Mouse (Mus musculus) cerebral cortex, adult 2 months (tissue): Measurements from ENCODE around the gene Cbl.

Experiments
- WGBS: fragments of 180-500 bp; shearing (Covaris S2); methylation state at CpG from one replicate; pipeline ENCODE4 v1.1.7; 2018; 5-methylcytosine and 5-hydroxymethylcytosine counted together

Gene Cbl

GRCm38 (mm10) chr9:44129633-44130032 lies 104.2 kb downstream of the Cbl start:
- 28% methylated on average over 9 of the region's 9 CpGs for WGBS

- WGBS, result 58% methylated on average over 3 of the region's 3 CpGs
Observed at GRCm38 (mm10) chr9:44127351-44127801, 106.5 kb downstream of the Cbl start.

DNA sequence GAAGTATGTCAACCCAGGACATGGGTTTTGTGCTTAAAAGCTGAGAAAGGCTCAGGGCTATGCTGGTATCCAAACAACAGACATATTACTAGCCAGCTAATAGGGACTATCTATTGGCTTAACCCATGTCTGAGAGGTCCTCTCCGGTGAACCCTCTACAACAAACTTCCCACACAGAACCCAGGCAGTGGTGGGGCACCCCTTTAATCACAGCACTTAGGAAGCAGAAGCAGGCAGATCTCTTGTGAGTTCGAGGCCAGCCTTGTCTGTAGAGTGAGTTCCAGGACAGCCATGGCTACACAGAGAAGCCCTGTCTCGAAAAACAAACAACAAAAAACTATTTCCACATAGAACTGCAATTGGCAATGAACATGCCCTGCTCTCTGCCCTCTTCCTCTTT lies 107.1 kb downstream of the Cbl start:
- WGBS, result 80% methylated on average over 3 of the region's 3 CpGs

DNA sequence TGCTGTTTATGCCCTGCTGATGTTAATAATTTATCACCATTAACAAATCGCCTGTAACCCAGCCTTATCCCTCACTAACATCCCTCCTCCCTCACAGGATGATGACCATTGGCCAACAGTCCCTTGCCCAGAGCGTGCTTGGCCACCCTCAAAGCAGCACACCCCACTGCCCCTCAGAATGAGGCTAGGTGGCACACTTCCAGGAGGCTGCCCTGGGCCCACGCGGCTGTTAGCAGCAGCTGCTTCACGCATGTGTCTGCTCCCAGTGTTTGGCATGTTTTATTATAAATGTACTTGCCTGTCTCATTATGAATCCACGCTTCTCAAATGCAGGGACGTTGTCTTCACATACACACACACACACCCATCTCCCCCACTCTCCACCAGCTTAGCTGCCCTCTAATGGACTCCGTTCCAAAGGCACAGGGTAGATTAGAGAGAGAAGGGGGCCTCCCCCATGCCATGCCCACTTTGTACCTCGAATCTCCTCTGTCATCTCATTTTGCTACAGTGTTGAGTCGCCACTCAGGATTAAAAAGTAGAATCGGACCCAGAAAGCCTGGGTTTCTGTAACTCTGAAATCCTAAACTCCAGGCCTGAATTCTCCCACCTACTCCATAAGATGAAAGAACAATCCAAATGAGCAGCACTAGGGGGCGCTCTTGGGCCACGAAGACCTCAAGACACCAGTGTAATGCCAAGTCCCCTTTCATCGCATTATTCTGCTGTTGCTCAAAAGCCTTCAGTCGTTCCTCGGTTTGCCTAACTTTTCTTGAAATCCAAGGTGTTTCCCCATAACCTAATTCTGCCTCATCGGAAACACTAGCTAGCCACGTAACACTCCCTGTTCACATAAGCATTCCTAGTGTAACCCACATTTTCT lies 108.1 kb downstream of the Cbl start:
- WGBS, result 22% methylated on average over 18 of the region's 18 CpGs

- WGBS, result 70% methylated on average over 5 of the region's 5 CpGs
Observed at GRCm38 (mm10) chr9:44125026-44125425, 108.8 kb downstream of the Cbl start.

GRCm38 (mm10) chr9:44124317-44124716 lies 109.5 kb downstream of the Cbl start:
- 75% methylated on average over 6 of the region's 6 CpGs for WGBS

GRCm38 (mm10) chr9:44119948-44120465 lies 113.8 kb downstream of the Cbl start:
- 59% methylated on average over 8 of the region's 8 CpGs for WGBS

DNA sequence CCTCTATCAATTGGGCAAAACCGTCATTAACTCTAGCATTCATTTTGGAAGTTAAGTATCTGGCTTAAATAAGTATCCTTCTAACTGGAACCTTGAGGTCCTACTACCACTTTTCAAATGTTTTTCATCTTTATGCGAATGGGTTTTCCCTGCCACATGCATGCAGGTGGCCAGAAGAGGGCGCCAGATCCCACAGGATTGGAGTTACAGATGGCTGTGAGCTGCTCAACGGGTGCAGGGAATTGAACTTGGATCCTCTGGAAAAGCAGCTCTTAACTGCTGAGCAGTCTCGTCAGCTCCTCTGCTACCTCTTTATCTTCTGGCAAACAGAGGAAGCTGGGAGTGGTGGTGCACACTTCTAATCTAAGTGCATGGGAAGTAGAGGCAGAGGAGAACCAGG lies 114.8 kb downstream of the Cbl start:
- WGBS, result 61% methylated on average over 5 of the region's 5 CpGs

DNA sequence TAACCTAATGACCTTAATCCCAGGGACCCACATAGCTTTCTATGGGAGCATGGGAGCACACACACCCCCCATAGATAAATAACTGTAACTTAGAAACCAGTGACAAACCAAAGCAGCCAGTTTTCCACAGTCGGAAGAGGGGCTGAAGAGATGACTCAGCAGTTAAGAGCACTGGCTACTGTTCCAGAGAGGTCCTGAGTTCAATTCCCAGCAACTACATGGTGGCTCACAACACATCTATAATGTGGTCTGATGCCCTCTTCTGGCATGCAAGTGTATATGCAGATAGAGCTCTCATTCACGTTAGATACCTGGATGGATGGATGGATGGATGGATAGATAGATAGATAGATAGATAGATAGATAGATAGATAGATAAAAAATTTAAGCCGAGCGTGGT lies 117.7 kb downstream of the Cbl start:
- 95% methylated on average over 4 of the region's 4 CpGs for WGBS

GRCm38 (mm10) chr9:44115599-44115998 lies 118.2 kb downstream of the Cbl start:
- 91% methylated on average over 9 of the region's 9 CpGs for WGBS

- 82% methylated on average over 2 of the region's 2 CpGs for WGBS
Observed at GRCm38 (mm10) chr9:44114453-44114852, 119.4 kb downstream of the Cbl start.

DNA sequence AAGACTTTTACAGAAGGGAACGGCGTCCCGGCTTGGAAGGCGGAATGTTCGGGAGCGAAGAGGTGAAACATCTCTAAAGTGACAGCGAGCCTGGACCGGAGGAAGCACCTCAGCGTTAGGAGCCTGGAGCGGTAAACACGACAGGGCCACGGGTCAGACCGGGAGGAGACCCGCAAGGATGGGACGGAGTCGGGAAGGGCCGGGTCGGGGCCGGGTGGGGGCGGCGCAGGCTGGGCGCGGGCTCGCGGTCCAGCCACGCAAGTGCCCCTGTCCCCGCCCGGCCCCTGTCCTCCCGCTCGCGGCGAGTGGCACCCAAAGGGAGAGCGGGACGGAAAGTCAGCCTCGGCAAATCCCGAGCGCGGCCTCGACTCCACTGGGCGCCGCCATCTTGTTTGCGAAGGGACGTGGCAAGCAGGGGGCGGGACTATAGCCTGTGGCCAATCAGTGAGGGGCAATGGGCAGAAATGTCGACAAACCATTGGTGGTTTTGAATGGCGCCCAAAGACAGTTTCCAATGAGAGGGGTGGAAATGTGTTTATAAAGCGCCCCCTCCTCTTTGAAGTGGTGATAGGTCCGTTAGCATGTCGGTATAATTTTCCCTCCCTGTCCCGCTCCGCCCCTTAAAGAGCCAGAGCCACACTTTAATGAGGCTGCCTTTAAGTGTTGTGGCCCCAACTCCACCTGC lies 120.6 kb downstream of the Cbl start, which contains the start of the genes Gm49380 and Rnf26:
Gene Gm49380, minus strand, starts transcription at position 396 of the 685 bp plus-strand sequence.
Gene Rnf26, minus strand, starts transcription at position 413 of the 685 bp plus-strand sequence.
- under 1% methylated on average over 46 of the region's 51 CpGs for WGBS

DNA sequence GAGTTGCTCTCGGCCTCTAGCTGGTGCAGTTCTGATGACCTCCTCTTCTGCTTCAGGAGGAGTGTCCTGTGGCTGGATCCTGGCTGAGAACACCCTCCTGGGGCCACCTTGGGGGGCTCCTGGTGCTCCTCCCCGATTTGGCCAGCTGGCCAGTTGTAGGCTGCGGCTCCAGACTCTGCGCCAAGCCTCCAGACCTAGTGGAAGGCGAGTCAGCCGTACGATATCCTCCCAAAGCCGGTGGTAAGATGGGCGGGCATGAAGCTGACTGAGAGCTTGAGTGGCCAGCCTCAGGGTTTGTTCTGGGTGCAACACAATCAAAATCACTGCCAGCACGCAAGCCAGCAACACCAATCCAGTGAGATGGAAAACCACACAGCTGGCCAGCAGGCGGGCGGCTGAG lies 121.9 kb downstream of the Cbl start:
- WGBS, result 63% methylated on average over 10 of the region's 12 CpGs

GRCm38 (mm10) chr9:44109360-44110095 lies 124.3 kb downstream of the Cbl start:
- 27% methylated on average over 9 of the region's 9 CpGs for WGBS

DNA sequence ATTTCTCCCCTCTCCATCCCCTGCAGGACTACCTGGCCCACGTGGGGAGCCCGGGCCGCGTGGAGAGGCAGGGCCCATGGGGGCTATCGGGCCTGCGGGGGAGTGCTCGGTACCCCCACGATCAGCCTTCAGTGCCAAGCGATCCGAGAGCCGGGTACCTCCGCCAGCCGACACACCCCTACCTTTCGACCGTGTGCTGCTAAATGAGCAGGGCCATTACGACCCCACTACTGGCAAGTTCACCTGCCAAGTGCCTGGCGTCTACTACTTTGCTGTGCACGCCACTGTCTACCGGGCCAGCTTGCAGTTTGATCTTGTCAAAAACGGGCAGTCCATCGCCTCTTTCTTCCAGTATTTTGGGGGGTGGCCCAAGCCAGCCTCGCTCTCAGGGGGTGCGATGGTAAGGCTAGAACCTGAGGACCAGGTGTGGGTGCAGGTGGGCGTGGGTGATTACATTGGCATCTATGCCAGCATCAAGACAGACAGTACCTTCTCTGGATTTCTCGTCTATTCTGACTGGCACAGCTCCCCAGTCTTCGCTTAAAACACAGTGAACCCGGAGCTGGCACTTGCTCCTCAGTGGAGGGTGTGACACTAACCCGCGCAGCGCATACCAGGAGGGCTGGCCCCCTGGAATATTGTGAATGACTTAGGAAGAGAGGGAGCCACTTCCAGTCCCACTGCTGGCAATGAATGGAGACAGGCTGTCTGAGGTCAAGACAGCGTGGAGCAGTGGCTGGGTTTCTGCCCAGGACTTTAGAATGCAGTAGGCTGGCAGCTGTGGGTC lies 125.4 kb downstream of the Cbl start:
- WGBS, result 69% methylated on average over 31 of the region's 31 CpGs

DNA sequence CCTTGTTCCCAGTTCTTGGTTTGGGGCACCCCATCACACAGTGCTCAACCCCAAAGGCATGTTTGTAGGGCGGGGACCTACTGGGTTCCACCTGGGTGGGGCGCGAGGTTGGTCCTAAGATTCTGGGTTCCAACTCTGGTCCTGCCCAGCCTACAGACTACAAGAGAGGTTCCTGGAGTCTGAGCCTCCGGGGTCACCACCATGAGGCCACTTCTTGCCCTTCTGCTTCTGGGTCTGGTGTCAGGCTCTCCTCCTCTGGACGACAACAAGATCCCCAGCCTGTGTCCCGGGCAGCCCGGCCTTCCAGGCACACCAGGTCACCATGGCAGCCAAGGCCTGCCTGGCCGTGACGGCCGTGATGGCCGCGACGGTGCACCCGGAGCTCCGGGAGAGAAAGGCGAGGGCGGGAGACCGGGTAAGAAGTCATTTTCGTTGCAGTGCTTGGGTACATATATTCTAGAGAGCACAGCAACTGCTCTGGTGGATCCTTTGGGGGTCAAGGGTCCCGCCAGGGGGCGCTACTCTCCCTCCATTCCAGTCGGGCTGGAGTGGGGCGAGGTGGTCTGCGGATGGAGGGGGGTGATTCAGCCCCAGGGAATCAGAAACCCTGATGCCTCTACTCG lies 126.2 kb downstream of the Cbl start:
- WGBS, result 38% methylated on average over 25 of the region's 25 CpGs

DNA sequence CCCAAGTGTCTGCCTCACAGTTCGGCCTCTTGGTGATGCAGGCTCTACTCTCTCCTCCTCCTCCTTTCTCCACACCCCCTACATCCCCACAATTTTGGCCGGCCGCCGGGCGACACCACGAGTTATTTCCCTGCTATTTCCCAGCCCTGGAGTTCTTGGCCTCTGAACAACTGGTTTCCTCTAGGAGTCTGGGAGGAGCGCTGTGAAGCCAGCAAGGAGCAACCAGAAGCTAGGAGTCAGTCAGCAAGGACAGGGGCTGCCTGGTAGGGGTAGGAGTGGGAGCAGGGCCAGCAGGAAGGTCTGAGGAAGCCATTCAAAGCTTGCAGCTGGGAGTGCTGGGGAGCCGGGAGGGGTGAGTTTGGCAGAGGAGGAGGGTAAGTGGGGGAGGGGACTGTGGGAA lies 126.7 kb downstream of the Cbl start, which contains the start of gene C1qtnf5:
Gene C1qtnf5, plus strand, starts transcription at position 136 of the 400 bp plus-strand sequence.
- whole genome bisulfite sequencing, result 22% methylated on average over 8 of the region's 8 CpGs

DNA sequence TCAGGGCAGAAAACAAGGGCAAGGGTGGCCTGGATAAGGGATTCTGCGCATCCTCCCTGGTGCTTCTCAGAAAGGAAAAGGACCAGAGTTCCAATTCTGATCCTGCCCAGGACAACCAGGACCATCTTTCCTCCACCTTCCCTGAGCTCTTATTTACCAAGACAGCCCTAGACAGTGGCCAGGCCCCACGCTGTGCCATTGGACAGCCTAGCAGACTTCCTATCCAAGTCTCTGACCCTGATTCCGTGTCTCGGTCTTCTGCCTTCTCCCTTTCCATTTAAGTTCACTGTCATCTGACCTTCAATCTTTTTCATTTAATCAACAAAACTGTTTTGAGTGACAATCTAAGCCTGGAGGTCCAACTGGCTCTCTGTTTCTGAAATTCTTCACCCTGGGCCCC lies 127.3 kb downstream of the Cbl start:
- WGBS, result 72% methylated on average over 4 of the region's 4 CpGs

- WGBS, result 70% methylated on average over 7 of the region's 7 CpGs
Observed at GRCm38 (mm10) chr9:44106182-44106581, 127.7 kb downstream of the Cbl start.

- 89% methylated on average over 10 of the region's 10 CpGs for WGBS
Observed at GRCm38 (mm10) chr9:44105781-44106180, 128.1 kb downstream of the Cbl start.
